Mouse (Mus musculus) testis, postnatal 14 days (tissue): ENCODE measurements around the gene Bckdha.

Source experiments
- DNase-seq: peaks from one replicate; pipeline ENCODE4 v3.0.0; 2021; ENCODE audit warnings: low spot score

The Bckdha gene

DNA sequence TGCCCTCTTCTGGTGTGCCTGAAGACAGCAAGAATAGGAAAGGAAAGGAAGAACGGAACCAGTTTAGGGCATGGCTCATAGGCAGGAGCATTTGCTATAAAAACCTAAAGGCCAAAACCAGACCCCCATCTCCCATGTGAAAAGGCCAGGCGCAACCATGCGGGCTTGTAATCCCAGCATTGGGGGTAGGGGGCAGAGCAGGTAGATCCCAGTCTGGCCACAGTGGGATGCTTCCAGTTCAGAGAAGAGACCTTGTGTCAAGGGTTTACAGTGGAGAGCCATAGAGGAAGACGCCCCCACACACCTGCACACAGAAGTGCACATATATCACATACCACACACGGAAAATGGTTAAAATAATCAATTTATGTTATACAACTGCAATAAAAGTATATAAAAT, 44.7 kb downstream of the Bckdha start:
- DNase-seq, result no peak

DNA sequence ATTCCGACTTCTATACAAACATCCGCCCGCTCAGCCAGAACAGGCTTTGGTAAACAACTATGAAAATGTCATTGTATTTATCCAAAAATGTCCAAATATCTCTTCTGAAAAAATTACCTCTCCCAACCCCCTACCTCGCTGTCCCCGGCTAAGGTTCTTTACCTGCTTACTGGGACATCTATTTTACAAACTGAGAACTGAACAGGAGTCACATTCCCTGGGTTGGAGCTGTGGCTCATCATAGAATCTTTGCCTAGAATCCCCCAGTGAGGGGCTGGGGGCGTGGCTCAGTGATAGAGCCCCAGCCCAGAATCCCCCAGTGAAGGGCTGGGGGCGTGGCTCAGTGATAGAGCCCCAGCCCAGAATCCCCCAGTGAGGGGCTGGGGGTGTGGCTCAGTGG, 47.3 kb downstream of the Bckdha start:
- no peak for DNase-seq

DNA sequence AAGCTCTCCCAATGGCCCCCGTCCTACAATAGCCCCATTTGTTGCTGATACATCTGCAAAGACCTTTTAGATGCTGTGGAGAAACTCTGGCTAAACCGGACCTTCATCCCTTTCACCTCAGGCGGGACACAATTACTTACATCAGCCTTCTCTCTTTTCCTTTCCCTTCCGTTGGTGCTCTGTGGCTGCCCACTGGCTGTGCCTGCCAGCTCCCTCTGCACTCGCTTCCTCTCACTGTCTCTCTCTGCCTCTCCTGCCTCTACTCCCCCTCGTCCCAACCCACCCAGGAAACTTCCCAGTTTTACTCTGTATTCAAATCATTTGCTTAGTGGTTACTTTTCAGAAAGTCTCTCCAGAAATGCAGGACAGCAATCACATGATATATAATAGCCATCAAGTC, 48.7 kb downstream of the Bckdha start:
- no peak for DNase-seq

DNA sequence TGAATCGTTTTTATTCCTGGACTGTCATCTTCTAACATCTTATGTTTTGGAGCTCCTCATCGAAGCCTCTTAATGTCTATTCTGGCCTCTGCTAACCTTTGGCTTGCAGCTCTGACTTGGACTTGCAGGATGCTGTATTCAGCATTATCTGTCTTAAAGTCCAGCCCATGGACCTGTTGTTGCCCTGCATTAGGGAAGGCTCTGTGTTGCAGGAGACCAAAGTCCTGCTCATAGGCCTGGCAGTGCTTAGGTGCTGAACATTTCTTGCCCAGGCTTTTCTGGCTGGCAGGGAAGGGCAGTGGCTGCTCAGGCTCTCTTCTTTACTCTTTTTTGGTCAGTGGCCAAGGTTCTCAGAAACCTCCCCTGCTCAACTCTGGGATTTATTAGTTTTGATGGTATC, 51.6 kb downstream of the Bckdha start:
- DNase-seq, result no peak

DNA sequence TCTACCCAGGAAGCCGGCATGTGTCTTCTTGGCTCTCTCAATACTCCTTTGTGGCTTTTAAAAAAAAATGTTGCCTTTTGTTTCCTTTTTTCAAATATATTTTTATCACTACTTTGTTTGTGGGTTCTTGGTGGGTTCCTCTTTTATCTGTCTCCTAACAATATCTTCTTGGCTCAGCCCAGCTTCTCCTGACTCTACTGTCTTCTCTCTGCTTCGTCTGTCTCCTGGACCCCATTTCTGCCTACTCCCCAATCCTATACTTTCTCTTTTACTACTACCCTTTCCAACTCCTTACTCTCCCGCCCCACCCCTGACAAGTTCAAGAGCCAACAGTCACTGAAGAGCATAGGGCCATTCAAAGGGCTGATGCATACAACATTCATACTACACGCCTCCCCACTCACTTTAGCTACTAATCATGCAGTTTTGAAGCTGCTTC, 52.1 kb downstream of the Bckdha start:
- no peak for DNase-seq

DNA sequence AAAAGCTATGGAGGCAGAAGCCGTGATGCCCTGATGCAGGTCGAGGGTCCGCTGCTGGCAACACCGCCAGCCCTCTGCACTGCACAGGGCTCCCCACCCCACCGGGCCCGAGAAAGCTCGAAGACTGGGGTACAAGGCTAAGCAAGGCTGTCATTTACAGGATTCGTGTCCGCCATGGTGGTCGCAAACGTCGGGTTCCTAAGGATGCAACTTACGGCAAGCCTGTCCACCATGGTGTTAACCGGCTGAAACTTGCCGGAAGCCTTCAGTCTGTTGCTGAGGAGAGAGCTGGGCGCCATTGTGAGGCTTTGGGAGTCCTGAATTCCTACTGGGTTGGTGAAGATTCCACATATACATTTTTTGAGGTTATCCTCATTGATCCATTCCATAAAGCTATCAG, 57.4 kb downstream of the Bckdha start:
- no peak for DNase-seq

DNA sequence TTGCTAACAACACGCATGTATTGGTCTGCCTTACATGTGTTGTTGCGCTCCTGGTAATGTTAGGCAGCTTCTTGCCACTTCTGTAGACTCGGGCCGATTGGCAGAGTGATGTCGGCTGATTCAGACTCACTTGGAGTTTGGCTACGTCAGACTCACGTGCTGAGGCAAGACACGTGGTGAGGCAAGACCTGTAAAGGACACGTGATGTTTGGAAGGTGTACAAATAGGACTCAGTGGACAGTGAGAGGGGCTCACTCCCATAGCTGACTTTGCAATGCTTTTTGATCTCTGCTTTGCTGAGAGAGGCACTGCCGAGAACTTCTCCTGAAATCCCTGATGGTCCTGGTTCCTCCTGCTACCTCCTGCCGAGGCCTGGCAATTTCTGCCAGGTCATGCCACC, 58.1 kb downstream of the Bckdha start:
- no peak for DNase-seq

DNA sequence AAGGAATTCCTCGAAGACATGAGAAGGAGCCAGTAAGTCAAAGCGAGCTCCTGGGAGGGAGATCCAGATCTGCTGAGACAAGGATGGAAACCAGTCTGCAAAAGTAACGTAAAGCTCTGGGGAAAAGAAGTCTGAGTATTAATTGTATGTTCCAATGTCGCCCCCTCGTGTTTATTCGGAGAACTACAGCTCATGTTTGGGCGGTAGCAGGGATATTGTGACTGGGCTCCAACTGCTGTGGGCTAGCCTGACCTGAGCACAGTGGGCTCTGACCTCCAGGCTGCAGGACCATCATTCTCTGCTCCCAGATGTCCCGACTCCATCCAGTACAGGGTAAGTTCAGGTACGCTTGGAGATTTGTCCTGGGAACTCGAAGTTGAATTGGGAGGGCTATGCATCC, 59.1 kb downstream of the Bckdha start:
- peak; percentile 51 for DNase-seq

DNA sequence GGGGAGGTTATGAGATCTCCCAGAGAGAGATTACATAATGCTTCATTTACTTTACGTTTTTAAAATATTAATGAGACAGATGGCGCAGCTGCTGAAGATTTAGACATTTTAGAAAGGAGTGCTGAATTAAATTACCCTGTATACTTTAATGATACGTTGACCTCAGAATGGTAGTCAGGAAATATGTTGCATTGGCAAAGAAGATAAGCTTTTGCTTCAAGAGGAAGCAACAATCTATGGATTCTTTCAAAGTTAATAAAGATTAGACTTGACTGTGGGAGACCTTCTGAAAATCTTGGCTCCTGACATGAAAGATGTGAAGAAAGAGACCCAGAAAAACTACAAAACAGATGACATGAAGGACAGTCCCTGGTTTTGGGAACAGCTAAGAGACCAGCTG, 64.9 kb downstream of the Bckdha start:
- no peak for DNase-seq

DNA sequence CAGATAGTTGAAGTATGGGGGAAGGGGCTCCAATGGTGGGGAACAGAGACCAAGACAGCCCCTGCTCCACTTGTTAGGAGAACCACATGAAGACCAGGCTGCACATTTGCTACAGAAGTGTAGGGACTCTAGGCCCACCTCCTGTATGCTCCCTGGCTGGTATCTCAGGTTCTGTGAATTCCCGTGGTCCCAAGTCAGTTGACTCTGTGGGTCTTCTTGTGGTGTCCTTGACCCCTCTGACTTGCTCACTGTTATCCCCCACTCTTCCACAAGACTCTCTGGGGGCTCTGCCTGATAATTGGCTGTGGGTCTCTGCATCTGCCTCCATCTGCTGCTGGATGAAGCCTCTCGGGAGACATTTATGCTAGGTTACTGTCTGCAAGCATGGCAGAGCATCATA, 67.6 kb downstream of the Bckdha start:
- no peak for DNase-seq

DNA sequence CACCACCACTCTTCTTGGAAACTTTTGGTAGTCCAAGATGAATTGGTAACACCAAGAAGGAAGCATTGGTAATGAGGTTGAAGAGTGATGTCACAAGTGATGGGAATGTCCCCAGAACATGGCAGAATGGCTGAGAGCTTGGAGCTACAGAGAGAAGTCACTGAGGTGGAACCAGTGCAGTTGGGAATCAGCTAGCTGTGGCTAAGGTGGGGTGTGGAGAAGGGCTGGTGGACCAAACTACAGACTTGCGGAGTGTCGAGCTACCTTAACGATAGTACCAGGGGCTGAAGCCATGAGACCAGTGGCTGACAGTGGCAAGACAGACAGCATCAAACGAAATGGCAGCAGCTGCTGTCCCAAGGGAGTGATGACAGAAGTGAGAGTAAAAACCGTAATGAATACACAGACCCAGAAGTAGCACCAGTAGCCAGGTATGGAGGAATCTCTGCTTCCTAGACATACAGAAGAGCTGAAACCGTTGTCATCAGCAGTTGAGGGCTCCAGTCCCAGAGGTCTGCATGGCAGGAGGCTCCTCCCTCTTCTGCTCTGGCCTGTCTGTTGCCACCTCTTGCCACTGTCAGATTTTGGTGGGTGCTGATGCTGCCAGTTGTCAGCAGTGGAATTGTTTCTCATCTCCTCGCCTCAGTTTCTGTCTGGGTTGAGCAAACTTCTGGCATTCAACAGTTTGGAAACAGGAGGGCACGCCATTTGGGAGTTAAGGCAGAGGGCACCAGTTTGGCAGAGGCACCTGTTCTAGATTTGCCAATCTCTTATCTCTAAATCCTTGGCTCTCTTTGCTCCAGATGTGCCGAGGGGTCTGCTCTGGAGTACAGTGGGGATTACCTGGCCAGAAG, 73.2 kb downstream of the Bckdha start:
- no peak for DNase-seq

DNA sequence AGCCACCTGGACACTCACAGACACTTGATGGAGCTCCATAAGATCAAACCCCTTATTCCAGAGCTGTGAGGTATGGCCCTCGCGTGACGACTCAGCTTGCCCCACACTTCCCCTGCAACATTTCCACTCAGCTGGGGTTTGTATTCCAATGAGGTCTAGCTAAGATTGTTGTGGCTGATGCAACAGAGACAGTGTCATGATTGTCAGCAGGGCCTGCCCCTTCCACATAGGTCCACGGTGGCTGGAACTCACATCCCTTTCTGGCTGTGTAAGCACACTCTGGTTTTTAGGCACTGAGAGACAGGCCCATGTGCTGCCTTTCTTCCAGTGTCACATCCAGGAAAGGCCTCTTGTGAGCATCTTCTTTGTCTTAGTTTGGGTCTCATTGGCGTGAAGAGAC, 74.1 kb downstream of the Bckdha start:
- no peak for DNase-seq

DNA sequence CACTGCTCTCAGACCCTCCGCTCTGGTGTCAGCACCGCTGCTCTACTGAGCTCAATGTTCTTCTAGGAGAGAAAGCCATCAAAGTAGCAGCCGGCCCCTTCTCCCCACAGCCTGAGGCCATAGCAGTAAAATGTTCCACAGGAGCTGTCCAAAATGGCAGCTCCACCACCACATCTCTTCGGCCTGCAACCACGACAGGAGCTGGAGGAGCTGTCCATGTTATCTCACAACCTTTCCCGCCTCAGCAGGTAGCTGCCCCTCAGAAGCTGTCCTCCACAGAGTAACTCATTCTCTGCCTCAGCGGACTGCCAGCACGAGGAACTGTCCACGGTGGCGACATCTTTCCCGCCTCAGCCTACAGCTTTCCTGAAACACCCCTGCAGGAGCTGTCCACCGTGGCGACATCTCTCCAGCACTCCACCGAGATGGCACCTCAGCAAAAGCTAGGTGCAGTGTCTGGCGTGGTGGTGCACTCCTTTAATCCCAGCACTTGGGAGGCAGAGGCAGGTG, 76.4 kb downstream of the Bckdha start:
- no peak for DNase-seq
